Mouse (Mus musculus): Measurements from ENCODE around the gene Bak1. TPM values are rescaled to one million over a fixed set of nuclear protein-coding genes. Genes with fewer than 3 reads are reported as not detected.
A peak's percentile ranks its signal among the peaks of the same experiment; 100 is the strongest.

The Bak1 gene
- polyA plus RNA-seq, 1 experiment, result 14.3 TPM

DNA sequence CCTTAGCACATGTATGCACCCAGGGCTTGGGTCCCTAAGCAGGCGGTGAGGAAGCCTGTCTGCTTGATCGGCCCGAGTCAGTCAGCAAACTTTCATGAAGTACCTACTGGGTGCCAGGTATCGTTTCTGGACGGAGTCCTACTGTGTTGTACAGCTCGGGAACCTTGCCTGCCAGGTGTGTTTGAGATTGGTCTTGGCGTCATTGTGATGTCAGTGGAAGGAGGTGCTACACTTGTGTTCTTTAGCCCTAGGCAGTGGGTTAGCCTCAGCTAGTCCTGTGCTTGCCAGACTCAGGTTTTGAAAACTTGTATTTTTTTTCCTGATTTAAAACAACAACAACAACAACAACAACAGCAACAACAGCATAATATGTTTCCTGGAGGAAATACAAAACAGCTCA, 33.9 kb upstream of the Bak1 start:
- Histone ChIP-seq H3K4me1 (ENCODE audit: control insufficient read depth, insufficient read depth, low read length) (no peaks in the 10 kb centered on the region), H3K27ac (ENCODE audit: control insufficient read depth, insufficient read depth, low read depth, low read length) (no peak overlapping the region), H3K4me3 (ENCODE audit: control insufficient read depth, low read depth, low read length) (no peak overlapping the region), H3K36me3 (ENCODE audit: control insufficient read depth, insufficient read depth, low read length) (no peaks in the 10 kb centered on the region), H3K27me3 (ENCODE audit: control insufficient read depth, insufficient read depth, low read length) (no peaks in the 10 kb centered on the region)
- TF ChIP-seq CTCF (IDR thresholded peaks at IDR 0.05; ENCODE audit: control insufficient read depth, insufficient read depth, insufficient replicate concordance, low read depth, low read length), result no peak

DNA sequence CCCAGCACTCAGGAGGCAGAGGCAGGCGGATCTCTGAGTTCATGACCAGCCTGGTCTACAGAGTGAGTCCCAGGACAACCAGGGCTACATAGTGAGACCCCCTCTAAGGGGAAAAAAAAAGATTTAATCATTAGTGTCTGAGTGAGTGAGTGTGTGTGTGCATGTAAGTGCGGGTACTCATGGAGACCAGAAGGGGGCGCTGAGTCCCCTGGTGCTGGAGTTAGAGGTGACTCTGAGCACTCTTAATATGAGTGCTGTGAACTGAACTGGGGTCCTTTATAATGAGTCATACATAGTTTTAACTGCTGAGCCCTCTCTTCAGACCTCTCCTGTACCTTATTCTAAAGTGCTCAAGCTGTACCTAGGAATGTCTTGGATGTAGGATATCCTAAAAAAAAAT, 32.9 kb upstream of the Bak1 start:
- no peak overlapping the region for H3K4me3 ChIP-seq (ENCODE audit: control insufficient read depth, low read depth, low read length)
- no peak overlapping the region for H3K27ac ChIP-seq (ENCODE audit: control insufficient read depth, insufficient read depth, low read depth, low read length)
- peaks cover 2% of the 10 kb centered on the region for H3K4me1 ChIP-seq (ENCODE audit: control insufficient read depth, insufficient read depth, low read length)
- no peaks in the 10 kb centered on the region for H3K27me3 ChIP-seq (ENCODE audit: control insufficient read depth, insufficient read depth, low read length)
- peak; percentile 51; the same call in 1 of the 2 replicates for TF ChIP-seq CTCF (IDR thresholded peaks at IDR 0.05; ENCODE audit: control insufficient read depth, insufficient read depth, insufficient replicate concordance, low read depth, low read length)
- no peak for TF ChIP-seq POLR2A (IDR thresholded peaks at IDR 0.05; ENCODE audit: control insufficient read depth, low read depth, low read length)
- no peaks in the 10 kb centered on the region for H3K36me3 ChIP-seq (ENCODE audit: control insufficient read depth, insufficient read depth, low read length)

DNA sequence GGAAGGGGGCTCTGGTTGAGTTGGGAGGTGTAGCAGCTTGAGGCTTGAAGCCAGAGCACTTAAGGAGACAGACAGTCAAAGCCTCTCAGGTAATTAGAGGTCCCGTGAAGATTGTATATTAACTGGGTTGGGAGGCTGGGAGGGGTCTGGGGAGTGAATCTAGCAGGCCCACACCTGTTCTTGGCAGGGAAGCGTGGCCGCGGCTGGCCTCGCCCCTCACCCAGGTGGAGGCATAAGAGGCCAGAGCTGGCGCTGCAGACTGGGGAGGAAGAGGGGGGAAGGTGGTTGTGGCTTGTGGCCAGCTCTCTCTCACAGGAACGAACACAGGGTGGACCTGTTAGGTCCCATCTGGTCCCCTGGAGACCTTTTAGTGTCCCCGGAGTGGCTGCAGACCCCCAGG, 31.9 kb upstream of the Bak1 start:
- Histone ChIP-seq H3K27me3 (ENCODE audit: control insufficient read depth, insufficient read depth, low read length) (no peaks in the 10 kb centered on the region), H3K4me3 (ENCODE audit: control insufficient read depth, low read depth, low read length) (no peak overlapping the region), H3K4me1 (ENCODE audit: control insufficient read depth, insufficient read depth, low read length) (peaks cover 2% of the 10 kb centered on the region), H3K36me3 (ENCODE audit: control insufficient read depth, insufficient read depth, low read length) (no peaks in the 10 kb centered on the region), H3K27ac (ENCODE audit: control insufficient read depth, insufficient read depth, low read depth, low read length) (no peak overlapping the region)
- no peak for TF ChIP-seq CTCF (IDR thresholded peaks at IDR 0.05; ENCODE audit: control insufficient read depth, insufficient read depth, insufficient replicate concordance, low read depth, low read length)
- no peak for TF ChIP-seq POLR2A (IDR thresholded peaks at IDR 0.05; ENCODE audit: control insufficient read depth, low read depth, low read length)

DNA sequence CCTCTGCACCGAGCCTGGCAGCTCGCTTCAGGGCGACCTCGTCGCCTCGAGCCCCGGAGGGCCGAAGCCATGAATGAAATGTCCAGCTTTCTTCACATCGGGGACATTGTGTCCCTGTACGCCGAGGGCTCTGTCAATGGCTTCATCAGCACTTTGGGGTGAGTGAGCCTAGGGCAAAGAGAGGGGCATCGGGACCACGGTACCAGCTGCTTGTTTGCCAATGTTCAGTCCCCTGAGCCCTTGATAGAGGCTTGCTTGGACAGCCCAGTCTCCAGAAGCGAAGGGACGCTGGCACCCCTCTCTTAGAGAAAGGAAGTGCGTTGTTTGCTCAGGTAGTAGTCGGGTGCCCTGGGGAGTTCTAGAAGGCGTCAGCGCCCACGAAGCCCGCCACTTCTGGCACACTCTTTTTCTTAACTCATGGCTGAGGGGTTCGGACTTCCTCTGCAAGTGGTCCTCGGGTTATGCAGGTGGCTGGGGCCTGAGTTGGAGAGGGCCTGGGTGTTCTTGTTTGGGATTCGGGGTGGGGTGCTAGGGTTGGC, 28.8 kb upstream of the Bak1 start:
- Histone ChIP-seq H3K4me3 (ENCODE audit: control insufficient read depth, low read depth, low read length) (peak overlapping the region; percentile 83), H3K36me3 (ENCODE audit: control insufficient read depth, insufficient read depth, low read length) (no peaks in the 10 kb centered on the region), H3K27me3 (ENCODE audit: control insufficient read depth, insufficient read depth, low read length) (no peaks in the 10 kb centered on the region), H3K4me1 (ENCODE audit: control insufficient read depth, insufficient read depth, low read length) (peaks cover 2% of the 10 kb centered on the region), H3K27ac (ENCODE audit: control insufficient read depth, insufficient read depth, low read depth, low read length) (no peak overlapping the region)
- TF ChIP-seq POLR2A (IDR thresholded peaks at IDR 0.05; ENCODE audit: control insufficient read depth, low read depth, low read length), result no peak
- no peak for TF ChIP-seq CTCF (IDR thresholded peaks at IDR 0.05; ENCODE audit: control insufficient read depth, insufficient read depth, insufficient replicate concordance, low read depth, low read length)

DNA sequence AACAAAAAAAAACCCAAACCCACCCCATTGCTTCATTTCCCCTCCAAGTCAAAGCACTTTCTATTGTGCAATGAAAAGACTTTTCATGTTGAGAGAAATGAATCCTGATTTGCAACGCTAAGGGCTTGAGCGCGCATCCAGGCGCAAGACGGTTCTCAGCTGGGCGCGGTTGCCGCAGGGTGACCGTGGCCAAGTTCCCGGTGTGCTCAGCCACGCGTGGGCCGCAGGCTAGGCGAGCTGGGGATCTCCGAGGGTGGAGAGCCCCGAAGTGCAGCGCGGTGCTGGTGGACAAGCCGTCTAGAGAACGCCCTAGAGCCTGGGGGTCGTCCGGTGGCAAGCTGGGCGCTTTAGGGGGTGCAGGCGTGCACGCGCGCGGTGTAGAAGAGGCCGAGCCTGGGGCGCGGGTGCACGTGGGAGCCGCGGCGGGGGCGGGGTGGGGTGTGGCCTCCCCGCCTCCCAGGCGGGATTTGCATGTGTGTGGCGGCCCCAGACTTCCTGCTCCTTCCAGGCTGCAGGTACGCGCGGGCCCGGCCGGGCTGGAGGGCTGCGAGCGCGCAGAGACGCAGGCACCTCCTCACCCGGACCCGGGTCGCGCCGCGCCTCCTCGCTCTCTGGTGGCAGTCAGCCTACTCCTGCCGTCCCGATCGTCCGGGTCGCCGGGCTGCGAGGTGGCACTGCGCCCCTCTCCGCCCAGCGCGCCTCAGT, 28.2 kb upstream of the Bak1 start, which contains the start of gene Itpr3:
Gene Itpr3 (plus strand): TSS at position 493 of the 705 bp plus-strand sequence.
- Histone ChIP-seq H3K4me3 (ENCODE audit: control insufficient read depth, low read depth, low read length) (peak within 1 kb of the TSS; percentile 83), H3K4me1 (ENCODE audit: control insufficient read depth, insufficient read depth, low read length) (peaks cover 6% of the 10 kb centered on the region), H3K27ac (ENCODE audit: control insufficient read depth, insufficient read depth, low read depth, low read length) (peak within 1 kb of the TSS; percentile 37), H3K27me3 (ENCODE audit: control insufficient read depth, insufficient read depth, low read length) (no peaks in the 10 kb centered on the region), H3K36me3 (ENCODE audit: control insufficient read depth, insufficient read depth, low read length) (no peaks in the 10 kb centered on the region)
- no peak for TF ChIP-seq POLR2A (IDR thresholded peaks at IDR 0.05; ENCODE audit: control insufficient read depth, low read depth, low read length)
- TF ChIP-seq CTCF (IDR thresholded peaks at IDR 0.05; ENCODE audit: control insufficient read depth, insufficient read depth, insufficient replicate concordance, low read depth, low read length), result no peak

DNA sequence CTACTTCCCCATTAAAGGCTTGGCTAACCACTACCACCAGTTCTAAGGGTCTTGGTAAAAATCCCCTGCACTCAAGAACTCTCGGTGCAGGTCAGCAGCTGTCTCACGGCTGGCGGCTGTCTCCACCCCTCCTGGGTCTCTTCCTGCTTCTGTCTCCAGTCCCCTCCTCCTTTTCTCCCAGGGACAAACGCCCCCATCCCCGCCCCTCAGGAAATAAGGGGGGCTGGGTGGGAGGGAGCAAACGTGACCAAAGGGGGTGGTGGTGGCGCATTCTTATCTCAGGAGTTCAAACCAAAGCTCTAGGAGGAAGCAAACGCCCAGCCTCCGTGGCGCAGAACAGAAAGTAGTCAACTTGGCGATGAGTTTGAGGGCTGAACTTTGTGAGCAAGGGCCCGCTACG, 27.4 kb upstream of the Bak1 start:
- H3K4me3 ChIP-seq (ENCODE audit: control insufficient read depth, low read depth, low read length), result no peak overlapping the region
- H3K36me3 ChIP-seq (ENCODE audit: control insufficient read depth, insufficient read depth, low read length), result no peaks in the 10 kb centered on the region
- peak overlapping the region; percentile 37; the same call in 1 of the 2 replicates for H3K27ac ChIP-seq (ENCODE audit: control insufficient read depth, insufficient read depth, low read depth, low read length)
- TF ChIP-seq CTCF (IDR thresholded peaks at IDR 0.05; ENCODE audit: control insufficient read depth, insufficient read depth, insufficient replicate concordance, low read depth, low read length) (no peak), POLR2A (IDR thresholded peaks at IDR 0.05; ENCODE audit: control insufficient read depth, low read depth, low read length) (no peak)
- H3K27me3 ChIP-seq (ENCODE audit: control insufficient read depth, insufficient read depth, low read length), result no peaks in the 10 kb centered on the region
- peaks cover 8% of the 10 kb centered on the region for H3K4me1 ChIP-seq (ENCODE audit: control insufficient read depth, insufficient read depth, low read length)

DNA sequence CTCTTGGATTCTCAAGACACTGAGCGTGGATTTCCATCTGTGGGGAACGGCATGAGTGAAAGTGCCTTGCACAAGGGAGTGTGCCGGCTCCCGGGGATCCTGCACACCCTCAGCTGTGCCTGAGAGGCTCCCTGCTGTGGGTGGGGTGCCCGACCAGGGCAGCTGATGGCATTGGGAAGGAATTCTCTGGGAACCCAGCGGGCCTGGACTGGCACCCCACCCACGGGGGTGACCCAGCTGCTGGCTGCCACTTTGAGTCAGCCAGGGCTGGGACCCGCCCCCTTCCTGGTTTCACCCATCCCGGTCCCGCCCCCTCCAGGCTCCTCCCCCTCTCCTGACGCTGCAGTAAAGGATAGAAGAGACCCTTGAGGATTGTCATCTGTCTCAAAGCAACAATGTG, 22.7 kb upstream of the Bak1 start:
- Histone ChIP-seq H3K4me3 (ENCODE audit: control insufficient read depth, low read depth, low read length) (no peak overlapping the region), H3K4me1 (ENCODE audit: control insufficient read depth, insufficient read depth, low read length) (peaks cover 23% of the 10 kb centered on the region), H3K27me3 (ENCODE audit: control insufficient read depth, insufficient read depth, low read length) (no peaks in the 10 kb centered on the region), H3K36me3 (ENCODE audit: control insufficient read depth, insufficient read depth, low read length) (no peaks in the 10 kb centered on the region), H3K27ac (ENCODE audit: control insufficient read depth, insufficient read depth, low read depth, low read length) (no peak overlapping the region)
- TF ChIP-seq CTCF (IDR thresholded peaks at IDR 0.05; ENCODE audit: control insufficient read depth, insufficient read depth, insufficient replicate concordance, low read depth, low read length) (no peak), POLR2A (IDR thresholded peaks at IDR 0.05; ENCODE audit: control insufficient read depth, low read depth, low read length) (no peak)

Measured in testis, adult 2 months (tissue).